Mouse (Mus musculus) G1E (cell line): ENCODE measurements around the gene Aph1a.

Source experiments
- CTCF ChIP-seq: IDR thresholded peaks from 2 replicates; pipeline ENCODE4 v1.5.1; 2012; ENCODE audit warnings: low read depth, low read length, inconsistent platforms, mixed read lengths
- GATA1 ChIP-seq: IDR thresholded peaks from 2 replicates; pipeline ENCODE4 v1.6.1; 2012; ENCODE audit warnings: borderline replicate concordance, low read length, inconsistent platforms, mixed read lengths

GRCm38 (mm10) chr3:95872048-95872447, 21.7 kb upstream of the Aph1a start:
- TF ChIP-seq CTCF (no peak), GATA1 (no peak)
